Mouse (Mus musculus) gastrocnemius, adult 2 months (tissue): ENCODE results near the gene Irs1. TPM values are rescaled to one million over a fixed set of nuclear protein-coding genes. Genes with fewer than 3 reads are reported as not detected.

ENCODE experiments used
- DNase-seq: peaks from one replicate; pipeline ENCODE4 v3.0.0; 2022
- H3K27ac ChIP-seq: fragments of 200-600 bp; 2 replicates; pipeline ENCODE4 v1.8.1; 2022; ENCODE audit warnings: mild to moderate bottlenecking
- H3K4me3 ChIP-seq: fragments of 200-600 bp; 2 replicates; pipeline ENCODE4 v1.8.1; 2022; ENCODE audit warnings: mild to moderate bottlenecking, moderate library complexity
- CTCF ChIP-seq: fragments of 200-600 bp; IDR thresholded peaks from 2 replicates; pipeline ENCODE4 v1.8.1; 2022; ENCODE audit warnings: antibody characterized with exemption, mild to moderate bottlenecking, moderate library complexity
- intact Hi-C: fragments of 180-260 bp; cut with DNase I; formaldehyde crosslinking; loops from one replicate; pipeline ENCODE4 v1.15.1; 2025
- total RNA-seq, 2 experiments: library from RNA; stranded (reverse); gene quantifications; 2 replicates each; pipeline ENCODE4 v1.2.3; 2021

Gene Irs1
- total RNA-seq, 2 experiments from 2014 or later = 73.9 to 90.0 TPM

DNA sequence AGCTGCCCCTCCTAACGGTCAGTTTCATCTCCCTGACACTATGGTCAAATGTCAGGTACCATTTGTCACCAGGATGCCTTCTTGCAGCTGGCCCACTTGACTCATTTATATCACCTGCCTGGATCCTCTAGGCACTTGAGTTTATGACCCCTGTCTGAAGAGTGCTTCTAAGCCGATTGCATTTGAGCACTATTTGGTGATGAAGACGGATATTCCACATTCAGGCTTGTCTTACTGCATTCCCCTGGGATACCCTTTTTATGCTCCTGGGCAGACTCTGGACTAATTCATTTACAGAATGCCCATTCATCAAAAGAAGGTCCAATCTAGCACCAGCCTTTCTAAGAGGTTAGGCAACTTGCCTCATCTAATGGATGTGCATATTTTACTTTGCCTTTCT is 13.3 kb upstream of the Irs1 start:
- no peak for DNase-seq
- Histone ChIP-seq H3K4me3 (no peak overlapping the region), H3K27ac (no peak overlapping the region)
- no peak for TF ChIP-seq CTCF
- intact Hi-C loops = no loop called here

DNA sequence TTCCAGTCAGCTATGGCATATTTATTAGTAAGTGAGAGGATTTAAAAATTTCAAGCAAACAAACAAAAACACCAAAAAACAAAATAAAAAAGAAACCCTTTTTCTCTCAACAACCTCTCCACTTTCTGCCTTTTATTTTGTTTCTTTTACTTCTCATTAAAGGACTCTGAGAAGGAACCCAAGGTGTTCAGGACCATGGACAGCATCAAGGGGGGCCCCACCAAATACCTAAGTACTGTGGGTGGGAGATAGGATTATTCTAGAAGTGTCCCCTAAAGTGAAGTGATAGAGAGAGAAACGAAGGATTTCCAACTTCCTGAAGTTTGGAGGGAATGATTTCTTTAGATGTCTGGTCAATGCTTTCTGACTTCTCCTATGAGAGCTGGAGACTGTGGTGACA is 7.4 kb upstream of the Irs1 start:
- no peak overlapping the region for H3K4me3 ChIP-seq
- no peak for TF ChIP-seq CTCF
- H3K27ac ChIP-seq = no peak overlapping the region
- DNase-seq = no peak
- intact Hi-C loops = no loop called here

DNA sequence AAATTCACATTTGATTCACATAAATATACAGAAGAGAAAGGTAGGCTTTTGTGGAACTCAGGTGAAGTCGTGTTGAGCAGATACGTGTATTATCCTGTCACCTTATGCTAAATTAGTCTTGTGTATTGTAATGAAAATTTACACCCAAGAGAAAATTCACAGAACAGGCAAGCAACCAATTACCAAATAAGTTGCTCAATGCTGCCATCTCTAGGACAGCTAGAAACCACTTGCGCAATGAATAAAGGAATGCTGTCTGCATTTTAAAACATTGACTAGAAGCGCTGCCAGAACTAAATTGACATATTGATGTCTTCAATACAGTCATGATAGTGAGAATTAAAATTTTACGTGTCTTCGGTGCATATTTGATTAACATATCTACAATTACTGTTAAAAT is 2.9 kb upstream of the Irs1 start:
- TF ChIP-seq CTCF = peak; percentile 74
- H3K4me3 ChIP-seq = no peak overlapping the region
- H3K27ac ChIP-seq = 0 out of 2 replicates have a peak overlapping the region, but pooled peaks have one; percentile 4
- intact Hi-C loops = loop anchor here (2.0 to 5.0 kb wide), 6 partner anchors 138 to 777 kb away; no protein-coding TSS in a partner anchor
- DNase-seq = no peak

DNA sequence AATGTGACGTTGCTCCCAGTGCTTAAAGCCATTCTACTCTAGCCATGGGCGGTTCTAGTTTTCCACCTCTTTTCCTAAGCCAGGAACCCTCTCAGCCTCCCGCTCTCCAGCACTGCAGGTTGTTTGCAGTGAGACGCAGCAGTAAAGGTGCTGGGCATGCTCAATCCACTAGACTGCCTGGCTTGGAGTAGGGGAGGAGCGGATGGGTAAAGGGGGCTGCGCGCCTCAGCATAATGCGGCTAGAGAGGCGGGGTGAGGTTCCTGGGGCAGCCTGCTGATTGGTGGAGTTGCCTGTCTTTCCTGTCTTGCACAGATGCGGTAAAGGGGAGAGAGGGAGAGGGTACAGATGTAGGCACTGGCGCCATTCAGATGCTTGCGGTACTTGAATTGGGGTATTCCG is 1.6 kb upstream of the Irs1 start:
- Histone ChIP-seq H3K27ac (peak overlapping the region; percentile 96), H3K4me3 (peak overlapping the region; percentile 82)
- TF ChIP-seq CTCF = no peak
- peak; percentile 67 for DNase-seq
- intact Hi-C loops = loop anchor here (5.0 kb wide), 5 partner anchors 140 to 700 kb away; no protein-coding TSS in a partner anchor

DNA sequence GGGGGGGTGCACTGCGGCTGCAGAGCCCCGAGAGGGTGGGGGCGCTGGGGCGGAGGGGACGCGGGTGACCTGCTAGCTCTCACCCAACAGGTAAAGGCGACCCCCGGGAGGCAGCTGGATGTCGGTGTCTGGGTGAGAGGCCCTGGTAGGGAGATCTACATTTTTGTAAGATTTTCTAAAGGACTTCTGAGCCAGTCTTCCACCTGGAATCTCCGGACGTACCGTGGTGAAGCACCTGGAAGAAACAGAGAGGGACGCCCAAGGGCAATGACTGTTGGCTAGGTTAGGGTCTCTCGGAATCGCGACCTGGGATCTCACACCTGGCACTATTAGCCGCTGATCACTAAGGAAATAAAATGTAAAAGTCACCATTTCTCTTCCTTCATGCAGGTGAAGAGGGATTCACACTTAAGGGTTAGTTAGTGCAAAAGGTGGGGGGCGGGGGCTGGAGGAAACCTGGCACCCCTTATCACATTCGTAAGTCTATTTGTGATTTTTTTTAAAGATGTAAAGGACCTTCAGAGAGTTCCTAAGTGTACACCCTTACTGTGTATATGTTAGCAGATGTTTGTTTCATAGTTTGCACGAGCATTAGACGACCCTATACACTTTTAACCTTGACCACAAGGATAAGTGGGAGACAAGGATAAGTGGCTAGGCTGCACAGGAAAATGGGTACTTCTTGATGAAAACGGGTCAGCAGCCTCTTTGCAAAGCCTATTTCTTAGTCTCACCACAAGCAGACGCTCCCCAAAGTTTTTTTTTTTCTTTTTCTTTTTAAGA is 905 bp upstream of the Irs1 start:
- TF ChIP-seq CTCF = no peak
- H3K4me3 ChIP-seq = peak overlapping the region; percentile 82
- no peak for DNase-seq
- intact Hi-C loops = loop anchor here (5.0 kb wide), 5 partner anchors 140 to 700 kb away; no protein-coding TSS in a partner anchor
- H3K27ac ChIP-seq = peak overlapping the region; percentile 96

DNA sequence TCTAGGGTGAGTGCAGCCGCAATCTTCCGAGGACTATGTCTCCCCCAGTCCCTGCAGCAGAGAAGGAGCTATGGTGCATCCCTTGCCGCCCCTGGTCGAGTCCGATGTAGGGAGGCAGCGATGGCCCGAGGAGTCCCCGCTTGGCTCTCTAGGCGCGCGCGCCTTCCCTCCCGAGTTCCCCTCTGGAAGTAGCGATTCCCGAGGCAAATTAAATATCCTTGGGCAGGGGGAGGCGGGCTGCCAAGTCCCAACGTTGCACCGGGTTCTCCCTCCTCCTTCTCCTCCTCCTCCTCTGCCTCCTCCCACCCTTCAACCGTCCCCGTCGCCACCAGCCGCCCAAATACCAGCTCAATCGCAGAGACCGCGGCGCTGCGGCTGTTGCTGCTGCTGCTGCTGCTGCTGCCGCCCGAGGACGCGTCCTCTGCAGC is 479 bp downstream of the Irs1 start:
- peak; percentile 92 for DNase-seq
- Histone ChIP-seq H3K27ac (peak overlapping the region; percentile 96), H3K4me3 (peak overlapping the region; percentile 82)
- no peak for TF ChIP-seq CTCF
- intact Hi-C loops = loop anchor here (5.0 kb wide), 5 partner anchors 142 to 698 kb away; no protein-coding TSS in a partner anchor

DNA sequence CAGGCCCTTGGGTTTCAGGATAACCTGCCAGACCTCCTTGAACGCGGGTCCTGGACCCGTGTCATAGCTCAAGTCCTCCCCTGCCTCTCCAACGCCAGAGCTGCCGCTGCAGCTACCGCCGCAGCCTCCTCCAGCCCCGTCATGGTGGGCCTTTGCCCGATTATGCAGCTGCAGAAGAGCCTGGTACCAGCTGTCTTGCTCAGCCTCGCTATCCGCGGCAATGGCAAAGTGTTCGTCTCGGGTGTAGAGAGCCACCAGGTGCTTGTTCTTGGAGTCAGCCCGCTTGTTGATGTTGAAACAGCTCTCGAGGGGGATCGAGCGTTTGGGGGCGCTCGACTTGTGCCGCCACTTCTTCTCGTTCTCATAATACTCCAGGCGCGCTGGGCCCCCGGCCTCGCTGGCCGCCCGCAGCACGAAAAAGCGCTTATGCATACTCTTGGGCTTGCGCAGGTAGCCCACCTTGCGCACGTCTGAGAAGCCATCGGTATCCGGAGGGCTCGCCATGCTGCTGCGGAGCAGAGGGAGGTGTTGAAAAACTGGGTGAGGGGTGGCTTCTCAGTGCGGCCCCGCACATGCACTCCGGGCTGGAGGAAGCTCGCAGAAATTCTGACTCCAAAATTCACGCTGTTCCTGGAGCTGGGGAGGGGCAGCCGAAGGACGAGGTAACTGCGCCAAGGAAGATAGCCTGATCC is 1.1 kb downstream of the Irs1 start:
- peak; percentile 73 for DNase-seq
- Histone ChIP-seq H3K4me3 (peak overlapping the region; percentile 82), H3K27ac (peak overlapping the region; percentile 96)
- TF ChIP-seq CTCF = peak; percentile 28; the same call in 1 of the 2 replicates
- intact Hi-C loops = loop anchor here (2.0 to 5.0 kb wide), 9 partner anchors 88 to 698 kb away; no protein-coding TSS in a partner anchor

DNA sequence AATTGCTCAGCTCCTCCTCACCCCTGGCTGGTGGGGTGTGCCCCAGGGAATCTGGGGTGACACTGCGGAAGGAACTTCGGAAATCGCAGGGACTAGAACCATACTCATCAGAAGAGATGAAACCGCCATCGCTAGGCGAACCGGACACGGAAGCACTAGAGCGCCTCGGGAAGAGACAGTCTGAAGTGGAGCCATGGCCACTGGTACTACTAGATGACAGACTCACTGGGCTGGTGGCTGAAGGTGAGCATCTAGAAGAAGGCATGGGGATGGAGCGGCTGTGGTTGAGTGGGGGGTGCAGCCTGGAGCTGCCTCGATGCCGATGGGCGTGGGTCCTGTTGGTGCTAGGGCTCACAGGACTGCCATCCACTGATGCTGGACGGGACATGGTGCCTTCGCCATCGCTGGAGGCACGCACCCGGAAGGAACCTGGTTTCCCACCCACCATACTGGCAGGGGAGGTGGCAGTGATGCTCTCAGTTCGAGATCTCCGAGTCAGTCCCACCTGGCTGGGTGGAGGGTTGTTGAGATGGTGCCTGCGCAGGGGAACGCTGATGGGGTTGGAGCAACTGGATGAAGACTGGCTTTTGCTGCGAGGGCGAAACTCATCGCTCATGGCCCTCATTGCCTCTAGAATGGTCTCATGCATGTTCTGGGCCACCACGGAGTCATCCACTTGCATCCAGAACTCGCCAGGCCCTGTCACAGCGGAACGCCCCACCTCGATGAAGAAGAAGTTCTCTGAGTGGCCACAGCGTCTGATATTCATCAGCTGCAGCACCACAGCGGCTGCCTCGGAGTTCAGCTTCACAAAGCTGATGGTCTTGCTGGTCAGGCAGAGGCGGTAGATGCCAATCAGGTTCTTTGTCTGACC is 1.9 kb downstream of the Irs1 start:
- DNase-seq = peak; percentile 54
- Histone ChIP-seq H3K27ac (peak overlapping the region; percentile 96), H3K4me3 (peak overlapping the region; percentile 82)
- TF ChIP-seq CTCF = no peak
- intact Hi-C loops = loop anchor here (2.0 to 5.0 kb wide), 4 partner anchors 87 to 392 kb away; no protein-coding TSS in a partner anchor

DNA sequence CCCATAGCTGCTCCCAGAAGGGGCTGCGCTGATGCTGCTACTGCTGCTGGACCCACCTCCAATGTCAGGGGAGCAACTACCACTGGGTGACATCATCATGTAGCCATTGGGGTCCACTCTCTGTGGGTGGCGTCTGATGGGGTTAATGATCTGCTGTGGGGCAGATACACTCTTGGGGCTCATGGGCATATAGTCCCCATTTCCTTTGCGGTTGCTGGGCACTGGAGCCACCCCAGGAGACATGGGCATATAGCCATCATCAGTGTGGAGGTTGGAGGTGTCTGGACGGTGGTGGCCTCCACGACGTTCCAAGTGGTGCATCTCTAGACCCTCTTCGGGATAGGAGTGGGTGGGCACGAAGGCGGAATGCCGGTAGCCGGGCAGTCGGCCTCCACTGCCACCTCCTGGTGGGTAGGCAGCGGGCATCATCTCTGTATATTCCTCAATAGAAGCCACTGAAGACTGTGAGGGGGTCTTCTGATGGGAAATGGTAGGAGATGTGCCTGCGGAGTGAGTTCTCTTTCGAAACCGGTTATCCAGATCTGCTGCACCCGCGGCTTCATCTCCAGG is 2.7 kb downstream of the Irs1 start:
- peak; percentile 74 for TF ChIP-seq CTCF
- H3K4me3 ChIP-seq = peak overlapping the region; percentile 82
- intact Hi-C loops = loop anchor here (2.0 to 5.0 kb wide), 4 partner anchors 86 to 391 kb away; no protein-coding TSS in a partner anchor

DNA sequence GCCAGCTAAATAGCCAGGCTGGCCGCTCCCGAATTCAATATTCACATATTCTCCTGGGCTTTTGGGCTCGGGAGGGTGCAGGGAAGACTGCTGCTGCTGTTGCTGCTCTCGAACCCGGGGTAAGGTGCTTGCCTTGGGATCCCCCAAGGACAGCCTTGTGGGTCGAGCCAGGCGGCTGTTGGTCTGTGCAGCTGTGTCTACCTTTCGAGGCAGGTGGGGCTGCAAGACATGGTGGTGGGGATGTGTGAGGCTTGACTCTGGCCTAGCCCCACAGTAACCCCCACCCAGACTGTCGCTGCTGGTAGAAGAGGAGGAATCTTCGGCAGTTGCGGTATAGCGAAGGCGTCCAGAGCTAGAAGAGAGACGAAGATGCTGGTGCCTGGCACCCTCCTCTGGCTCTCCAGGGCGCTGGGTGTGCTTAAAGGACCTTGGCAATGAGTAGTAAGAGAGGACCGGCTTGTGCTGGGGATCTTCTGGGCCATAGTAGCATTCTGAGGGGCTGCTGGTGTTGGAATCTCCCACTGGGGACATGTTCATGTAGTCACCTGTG is 3.4 kb downstream of the Irs1 start:
- TF ChIP-seq CTCF = no peak
- peak overlapping the region; percentile 82 for H3K4me3 ChIP-seq
- peak overlapping the region; percentile 96 for H3K27ac ChIP-seq
- peak; percentile 55 for DNase-seq
- intact Hi-C loops = loop anchor here (2.0 to 5.0 kb wide), 5 partner anchors 45 to 391 kb away; no protein-coding TSS in a partner anchor

More for the DNA sequence above, 2.7 kb downstream of the Irs1 start:
- DNase-seq = peak; percentile 66
- peak overlapping the region; percentile 96 for H3K27ac ChIP-seq
